Mouse (Mus musculus): Measurements from ENCODE around the gene Trem1. TPM values are rescaled to one million over a fixed set of nuclear protein-coding genes. Genes with fewer than 3 reads are reported as not detected.

Trem1 gene
- polyA plus RNA-seq, 1 experiment from 2014 or later, result 0.08 TPM

GRCm38 (mm10) chr17:48263741-48264362, 31.3 kb downstream of the Trem1 start, which contains the start of gene Treml4:
TSS of gene Treml4 (plus strand) at chr17:48264295.
- 86% methylated on average over 3 of the region's 3 CpGs for WGBS
- H3K9me3 ChIP-seq (ENCODE audit: control insufficient read depth, low read length), result peaks cover 11% of the 10 kb centered on the region
- H3K4me2 ChIP-seq (ENCODE audit: low read depth, low read length), result no peak within 1 kb of the TSS
- H3K27ac ChIP-seq (replicated peaks; ENCODE audit: low read depth, low read length), result no peak within 1 kb of the TSS
- H3K27me3 ChIP-seq (replicated peaks; ENCODE audit: control insufficient read depth, insufficient read depth, low read length), result no peaks in the 10 kb centered on the region
- H3K4me3 ChIP-seq (ENCODE audit: low read depth, low read length), result no peak within 1 kb of the TSS
- no peaks in the 10 kb centered on the region for H3K36me3 ChIP-seq (ENCODE audit: control insufficient read depth, insufficient read depth, low read length)
- H3K9ac ChIP-seq (ENCODE audit: low read depth, low read length), result no peak within 1 kb of the TSS
- DNase-seq (ENCODE audit: low spot score), result no peak
- no peaks in the 10 kb centered on the region for H3K4me1 ChIP-seq (ENCODE audit: control insufficient read depth, insufficient read depth, low read length)
- ATAC-seq (ENCODE audit: low read depth), result no peak

GRCm38 (mm10) chr17:48264662-48265061, 32.1 kb downstream of the Trem1 start:
- no peaks in the 10 kb centered on the region for H3K36me3 ChIP-seq (ENCODE audit: control insufficient read depth, insufficient read depth, low read length)
- H3K4me1 ChIP-seq (ENCODE audit: control insufficient read depth, insufficient read depth, low read length), result no peaks in the 10 kb centered on the region
- ATAC-seq (ENCODE audit: low read depth), result no peak
- H3K9me3 ChIP-seq (ENCODE audit: control insufficient read depth, low read length), result peaks cover 3% of the 10 kb centered on the region; the same call in 1 of the 2 replicates
- H3K4me3 ChIP-seq (ENCODE audit: low read depth, low read length), result no peak overlapping the region
- DNase-seq (ENCODE audit: low spot score), result no peak
- H3K27me3 ChIP-seq (replicated peaks; ENCODE audit: control insufficient read depth, insufficient read depth, low read length), result no peaks in the 10 kb centered on the region
- no peak overlapping the region for H3K27ac ChIP-seq (replicated peaks; ENCODE audit: low read depth, low read length)
- no peak overlapping the region for H3K9ac ChIP-seq (ENCODE audit: low read depth, low read length)
- 94% methylated on average over 7 of the region's 7 CpGs for WGBS
- H3K4me2 ChIP-seq (ENCODE audit: low read depth, low read length), result no peak overlapping the region

GRCm38 (mm10) chr17:48266138-48266537, 33.6 kb downstream of the Trem1 start:
- Histone ChIP-seq H3K27me3 (replicated peaks; ENCODE audit: control insufficient read depth, insufficient read depth, low read length) (no peaks in the 10 kb centered on the region), H3K9me3 (ENCODE audit: control insufficient read depth, low read length) (no peaks in the 10 kb centered on the region), H3K36me3 (ENCODE audit: control insufficient read depth, insufficient read depth, low read length) (no peaks in the 10 kb centered on the region), H3K9ac (ENCODE audit: low read depth, low read length) (no peak overlapping the region), H3K4me3 (ENCODE audit: low read depth, low read length) (no peak overlapping the region), H3K4me2 (ENCODE audit: low read depth, low read length) (no peak overlapping the region), H3K4me1 (ENCODE audit: control insufficient read depth, insufficient read depth, low read length) (no peaks in the 10 kb centered on the region), H3K27ac (replicated peaks; ENCODE audit: low read depth, low read length) (no peak overlapping the region)
- peak; percentile 33; the same call in 1 of the 2 replicates for ATAC-seq (ENCODE audit: low read depth)
- peak; percentile 32 for DNase-seq (ENCODE audit: low spot score)
- WGBS, result 31% methylated on average over 2 of the region's 2 CpGs

- Histone ChIP-seq H3K4me2 (ENCODE audit: low read depth, low read length) (no peak overlapping the region), H3K9ac (ENCODE audit: low read depth, low read length) (no peak overlapping the region), H3K4me1 (ENCODE audit: control insufficient read depth, insufficient read depth, low read length) (no peaks in the 10 kb centered on the region), H3K9me3 (ENCODE audit: control insufficient read depth, low read length) (no peaks in the 10 kb centered on the region), H3K4me3 (ENCODE audit: low read depth, low read length) (no peak overlapping the region), H3K36me3 (ENCODE audit: control insufficient read depth, insufficient read depth, low read length) (no peaks in the 10 kb centered on the region), H3K27me3 (replicated peaks; ENCODE audit: control insufficient read depth, insufficient read depth, low read length) (no peaks in the 10 kb centered on the region), H3K27ac (replicated peaks; ENCODE audit: low read depth, low read length) (no peak overlapping the region)
- DNase-seq (ENCODE audit: low spot score) (no peak), ATAC-seq (ENCODE audit: low read depth) (no peak)
- 47% methylated on average over 2 of the region's 2 CpGs for WGBS
These were observed 34.2 kb downstream of the Trem1 start for GRCm38 (mm10) chr17:48266610-48267304.

- Histone ChIP-seq H3K4me2 (ENCODE audit: low read depth, low read length) (no peak overlapping the region), H3K27ac (replicated peaks; ENCODE audit: low read depth, low read length) (no peak overlapping the region), H3K9me3 (ENCODE audit: control insufficient read depth, low read length) (no peaks in the 10 kb centered on the region), H3K4me3 (ENCODE audit: low read depth, low read length) (no peak overlapping the region), H3K4me1 (ENCODE audit: control insufficient read depth, insufficient read depth, low read length) (no peaks in the 10 kb centered on the region), H3K27me3 (replicated peaks; ENCODE audit: control insufficient read depth, insufficient read depth, low read length) (no peaks in the 10 kb centered on the region), H3K36me3 (ENCODE audit: control insufficient read depth, insufficient read depth, low read length) (no peaks in the 10 kb centered on the region), H3K9ac (ENCODE audit: low read depth, low read length) (no peak overlapping the region)
- 72% methylated on average over 1 of the region's 1 CpGs for WGBS
- ATAC-seq (ENCODE audit: low read depth) (no peak), DNase-seq (ENCODE audit: low spot score) (no peak)
These were observed 35.0 kb downstream of the Trem1 start for GRCm38 (mm10) chr17:48267591-48267990.

- Histone ChIP-seq H3K27me3 (replicated peaks; ENCODE audit: control insufficient read depth, insufficient read depth, low read length) (no peaks in the 10 kb centered on the region), H3K4me3 (ENCODE audit: low read depth, low read length) (no peak overlapping the region), H3K9me3 (ENCODE audit: control insufficient read depth, low read length) (no peaks in the 10 kb centered on the region), H3K9ac (ENCODE audit: low read depth, low read length) (no peak overlapping the region), H3K4me1 (ENCODE audit: control insufficient read depth, insufficient read depth, low read length) (no peaks in the 10 kb centered on the region), H3K27ac (replicated peaks; ENCODE audit: low read depth, low read length) (no peak overlapping the region), H3K4me2 (ENCODE audit: low read depth, low read length) (no peak overlapping the region), H3K36me3 (ENCODE audit: control insufficient read depth, insufficient read depth, low read length) (no peaks in the 10 kb centered on the region)
- ATAC-seq (ENCODE audit: low read depth) (no peak), DNase-seq (ENCODE audit: low spot score) (no peak)
These were observed 35.7 kb downstream of the Trem1 start for GRCm38 (mm10) chr17:48268276-48268675.

GRCm38 (mm10) chr17:48269833-48270232, 37.3 kb downstream of the Trem1 start:
- H3K4me2 ChIP-seq (ENCODE audit: low read depth, low read length), result no peak overlapping the region
- no peak overlapping the region for H3K9ac ChIP-seq (ENCODE audit: low read depth, low read length)
- H3K9me3 ChIP-seq (ENCODE audit: control insufficient read depth, low read length), result no peaks in the 10 kb centered on the region
- ATAC-seq (ENCODE audit: low read depth), result no peak
- H3K4me3 ChIP-seq (ENCODE audit: low read depth, low read length), result no peak overlapping the region
- no peaks in the 10 kb centered on the region for H3K36me3 ChIP-seq (ENCODE audit: control insufficient read depth, insufficient read depth, low read length)
- DNase-seq (ENCODE audit: low spot score), result no peak
- H3K27ac ChIP-seq (replicated peaks; ENCODE audit: low read depth, low read length), result no peak overlapping the region
- no peaks in the 10 kb centered on the region for H3K27me3 ChIP-seq (replicated peaks; ENCODE audit: control insufficient read depth, insufficient read depth, low read length)
- H3K4me1 ChIP-seq (ENCODE audit: control insufficient read depth, insufficient read depth, low read length), result no peaks in the 10 kb centered on the region
- 68% methylated on average over 4 of the region's 4 CpGs for WGBS

GRCm38 (mm10) chr17:48272158-48272557, 39.6 kb downstream of the Trem1 start:
- WGBS, result 70% methylated on average over 5 of the region's 5 CpGs
- no peaks in the 10 kb centered on the region for H3K4me1 ChIP-seq (ENCODE audit: control insufficient read depth, insufficient read depth, low read length)
- no peak for DNase-seq (ENCODE audit: low spot score)

GRCm38 (mm10) chr17:48272598-48272997, 40.0 kb downstream of the Trem1 start:
- Histone ChIP-seq H3K4me1 (ENCODE audit: control insufficient read depth, insufficient read depth, low read length) (no peaks in the 10 kb centered on the region), H3K27me3 (replicated peaks; ENCODE audit: control insufficient read depth, insufficient read depth, low read length) (no peaks in the 10 kb centered on the region), H3K4me2 (ENCODE audit: low read depth, low read length) (no peak overlapping the region), H3K4me3 (ENCODE audit: low read depth, low read length) (no peak overlapping the region), H3K27ac (replicated peaks; ENCODE audit: low read depth, low read length) (no peak overlapping the region), H3K9me3 (ENCODE audit: control insufficient read depth, low read length) (no peaks in the 10 kb centered on the region), H3K9ac (ENCODE audit: low read depth, low read length) (no peak overlapping the region), H3K36me3 (ENCODE audit: control insufficient read depth, insufficient read depth, low read length) (no peaks in the 10 kb centered on the region)
- no peak for DNase-seq (ENCODE audit: low spot score)
- 88% methylated on average over 4 of the region's 4 CpGs for WGBS
- no peak for ATAC-seq (ENCODE audit: low read depth)

More at GRCm38 (mm10) chr17:48272158-48272557, 39.6 kb downstream of the Trem1 start:
- H3K27me3 ChIP-seq (replicated peaks; ENCODE audit: control insufficient read depth, insufficient read depth, low read length), result no peaks in the 10 kb centered on the region
- H3K4me3 ChIP-seq (ENCODE audit: low read depth, low read length), result no peak overlapping the region
- H3K27ac ChIP-seq (replicated peaks; ENCODE audit: low read depth, low read length), result no peak overlapping the region
- no peaks in the 10 kb centered on the region for H3K36me3 ChIP-seq (ENCODE audit: control insufficient read depth, insufficient read depth, low read length)
- no peak overlapping the region for H3K9ac ChIP-seq (ENCODE audit: low read depth, low read length)
- H3K9me3 ChIP-seq (ENCODE audit: control insufficient read depth, low read length), result no peaks in the 10 kb centered on the region
- H3K4me2 ChIP-seq (ENCODE audit: low read depth, low read length), result no peak overlapping the region
- ATAC-seq (ENCODE audit: low read depth), result no peak
